Mouse (Mus musculus) bone marrow, adult 2 months (tissue): ENCODE data around the gene Trcg1.

ENCODE experiments used
- CTCF ChIP-seq: fragments of 200-500 bp; IDR thresholded peaks from 2 replicates; pipeline ENCODE4 v1.5.1; 2011; ENCODE audit warnings: low read length, control low read depth; ENCODE audit not compliant: control insufficient read depth, insufficient read depth
- POLR2A ChIP-seq: fragments of 200-500 bp; IDR thresholded peaks from 2 replicates; pipeline ENCODE4 v1.6.1; 2011; ENCODE audit warnings: low read depth, mild to moderate bottlenecking, control low read depth, low read length, borderline replicate concordance; ENCODE audit not compliant: control insufficient read depth

DNA sequence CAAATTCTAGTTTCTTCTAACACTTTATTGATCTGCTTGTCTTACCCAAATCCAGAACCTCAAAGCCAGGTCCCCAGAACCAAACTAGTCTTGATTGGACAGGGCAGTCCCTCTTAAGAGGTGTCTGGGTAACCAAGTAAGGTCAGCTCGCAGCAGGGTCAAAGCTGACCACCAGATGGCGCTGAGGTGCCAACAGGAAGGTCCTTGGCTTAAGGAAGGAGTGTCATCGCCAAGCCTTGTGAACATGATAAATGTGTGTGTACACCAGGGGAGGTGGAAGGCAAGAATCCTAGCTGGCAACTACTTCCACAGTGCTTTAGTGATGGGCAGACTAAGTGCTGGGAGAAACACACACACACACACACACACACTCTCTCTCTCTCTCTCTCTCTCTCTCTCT, 23.4 kb downstream of the Trcg1 start:
- peak; percentile 100 for TF ChIP-seq CTCF
- no peak for TF ChIP-seq POLR2A
